Mouse (Mus musculus) G1E-ER4 (cell line): Measurements from ENCODE around the gene Gck. TPM values are rescaled to one million over a fixed set of nuclear protein-coding genes. Genes with fewer than 3 reads are reported as not detected.

Experiments
- GATA1 ChIP-seq: IDR thresholded peaks from one replicate; pipeline ENCODE4 v1.8.0; 2012; ENCODE audit warnings: low read length, inconsistent platforms
- polyA plus RNA-seq: library from polyadenylated mRNA; stranded (reverse); fragments of >175 nt; gene quantifications from 2 replicates; pipeline ENCODE4 v1.2.3, GENCODE M21; 2012

Gck gene
- polyA plus RNA-seq, 1 experiment: not detected

DNA sequence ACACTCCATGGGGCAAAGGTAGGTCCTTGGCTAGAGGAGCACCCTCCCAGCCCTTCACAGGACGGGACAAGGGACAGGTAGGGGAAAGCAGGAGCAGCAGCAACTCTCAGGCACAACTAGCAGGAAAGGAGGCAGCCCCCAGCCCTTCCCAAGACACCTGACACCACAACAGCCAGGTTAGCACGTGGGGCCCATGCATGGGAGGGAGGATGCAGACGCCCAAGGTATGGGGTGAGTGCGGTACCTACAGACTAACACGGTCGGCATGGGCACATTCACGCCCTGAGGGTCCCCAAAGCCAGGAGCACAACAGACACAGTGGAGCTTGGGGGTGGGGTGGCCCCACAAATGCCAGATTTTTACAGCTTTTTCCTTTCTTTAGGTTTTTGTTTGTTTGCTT, 21.3 kb upstream of the Gck start:
- no peak for TF ChIP-seq GATA1

DNA sequence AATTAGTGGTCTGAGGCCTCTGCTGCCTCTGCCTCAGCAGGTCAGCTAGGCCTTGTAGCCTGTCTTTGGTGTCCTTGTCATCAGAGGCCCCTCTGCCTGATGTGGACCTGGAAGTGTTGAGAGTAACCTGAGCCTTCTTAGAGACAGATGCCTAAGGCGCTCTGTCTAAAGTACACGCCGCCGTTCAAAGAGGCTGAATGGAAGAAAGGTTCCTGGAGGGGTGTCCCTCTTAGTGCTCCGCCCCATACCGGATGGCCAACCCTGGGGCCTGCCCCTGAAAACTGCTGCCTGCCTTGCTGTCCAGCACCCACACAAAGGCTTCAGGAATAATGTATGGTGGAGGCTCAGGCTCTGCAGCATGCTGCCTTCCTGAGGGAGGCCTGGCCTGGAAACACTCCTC, 18.3 kb upstream of the Gck start:
- TF ChIP-seq GATA1: no peak

DNA sequence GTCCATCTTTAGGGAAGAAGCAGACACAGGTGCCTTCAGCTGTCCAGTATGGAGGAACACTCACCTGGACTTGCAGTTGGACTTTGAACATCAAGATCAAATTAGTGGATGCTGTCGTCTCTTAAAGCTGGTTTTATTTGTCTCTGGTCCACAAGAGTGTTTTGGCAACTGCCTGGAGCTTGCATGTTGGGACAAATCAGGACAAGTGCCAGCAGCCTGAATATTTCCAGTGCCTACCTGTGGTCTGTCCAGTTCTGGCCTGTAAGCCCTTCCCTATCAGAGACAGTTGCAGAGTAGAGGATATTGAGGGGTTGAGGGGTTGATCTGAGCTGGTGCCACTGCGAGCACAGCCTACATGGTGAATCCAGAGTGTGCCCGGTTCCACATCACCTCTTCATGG, 16.9 kb upstream of the Gck start:
- TF ChIP-seq GATA1: no peak

DNA sequence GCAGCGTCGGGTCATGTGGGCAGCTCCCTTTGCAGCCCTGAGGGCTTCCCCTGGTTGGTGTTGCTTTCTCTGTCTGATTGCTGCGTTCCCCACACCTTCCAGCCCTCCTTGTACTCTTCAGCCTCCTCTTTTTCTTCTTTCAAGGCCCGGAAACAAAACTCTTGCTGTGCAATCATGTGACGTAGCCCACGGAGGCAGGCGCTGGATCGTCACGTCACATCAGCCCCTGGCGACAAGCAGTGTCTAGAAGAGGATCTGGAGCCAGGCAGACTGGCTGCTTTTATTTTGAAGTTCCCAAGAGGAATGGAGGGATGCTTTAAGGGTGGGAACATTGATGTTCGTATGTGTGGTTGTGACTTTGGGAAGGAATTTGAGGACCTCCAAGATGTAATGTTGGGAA, 16.0 kb upstream of the Gck start:
- TF ChIP-seq GATA1: no peak

DNA sequence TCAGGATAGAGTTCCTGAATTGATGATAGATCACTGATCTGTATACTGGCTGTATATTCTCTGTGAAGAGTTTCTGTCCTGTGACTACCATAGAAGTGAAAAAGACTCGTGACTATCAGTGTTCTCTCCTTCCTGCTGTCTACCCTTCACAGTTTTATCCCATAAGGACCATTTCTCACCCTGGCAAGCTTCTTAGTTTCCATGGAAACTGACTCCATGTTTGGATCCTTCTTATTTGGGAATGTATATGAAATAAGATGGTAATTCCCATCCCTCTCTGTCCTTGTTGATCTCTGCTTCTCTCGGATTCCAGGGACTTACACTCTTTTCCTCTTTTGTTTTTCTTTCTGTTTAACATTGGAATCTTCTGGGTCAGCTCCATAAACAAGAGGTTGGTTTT, 10.2 kb upstream of the Gck start:
- no peak for TF ChIP-seq GATA1

DNA sequence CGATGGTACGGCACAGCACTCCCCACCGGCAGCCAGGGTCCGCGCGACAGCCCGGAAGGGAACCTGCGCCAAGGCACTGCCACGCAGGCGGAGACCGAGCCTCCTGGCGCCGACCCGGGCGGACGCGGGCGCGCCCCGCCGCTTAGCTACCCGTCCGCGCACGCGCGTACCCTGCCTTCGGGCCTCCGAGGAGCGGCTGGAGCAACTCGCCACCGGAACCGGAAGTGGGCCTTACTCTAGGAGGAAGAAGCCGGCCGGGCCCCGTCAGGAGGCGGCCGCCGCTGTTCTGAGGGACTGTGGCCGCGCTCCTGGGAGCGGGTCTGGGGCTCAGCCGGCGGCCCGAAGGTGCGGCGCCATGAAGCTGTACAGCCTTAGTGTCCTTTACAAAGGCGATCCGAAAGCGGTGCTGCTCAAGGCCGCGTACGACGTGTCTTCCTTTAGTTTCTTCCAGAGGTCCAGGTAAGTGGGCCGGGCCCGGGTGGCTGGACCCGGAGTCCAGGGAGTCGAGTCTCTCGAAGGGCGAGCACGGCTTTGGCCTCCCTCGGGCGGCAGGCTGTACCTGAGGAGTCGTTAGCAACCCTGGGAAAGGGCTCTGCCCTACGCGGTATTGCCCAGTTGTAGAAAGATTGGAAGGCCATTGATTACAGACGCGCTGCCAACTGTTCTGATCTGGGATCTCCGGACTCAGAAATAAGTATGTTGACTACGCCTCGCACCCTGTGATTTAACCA, 5.8 kb upstream of the Gck start, which contains the start of gene Ykt6:
Gene Ykt6, plus strand, starts transcription at position 148 of the 731 bp plus-strand sequence.
- no peak for TF ChIP-seq GATA1

GRCm38 (mm10) chr11:5954965-5955504, 5.2 kb upstream of the Gck start:
- no peak for TF ChIP-seq GATA1

- TF ChIP-seq GATA1: no peak
Observed at GRCm38 (mm10) chr11:5954435-5954834, 4.6 kb upstream of the Gck start.

DNA sequence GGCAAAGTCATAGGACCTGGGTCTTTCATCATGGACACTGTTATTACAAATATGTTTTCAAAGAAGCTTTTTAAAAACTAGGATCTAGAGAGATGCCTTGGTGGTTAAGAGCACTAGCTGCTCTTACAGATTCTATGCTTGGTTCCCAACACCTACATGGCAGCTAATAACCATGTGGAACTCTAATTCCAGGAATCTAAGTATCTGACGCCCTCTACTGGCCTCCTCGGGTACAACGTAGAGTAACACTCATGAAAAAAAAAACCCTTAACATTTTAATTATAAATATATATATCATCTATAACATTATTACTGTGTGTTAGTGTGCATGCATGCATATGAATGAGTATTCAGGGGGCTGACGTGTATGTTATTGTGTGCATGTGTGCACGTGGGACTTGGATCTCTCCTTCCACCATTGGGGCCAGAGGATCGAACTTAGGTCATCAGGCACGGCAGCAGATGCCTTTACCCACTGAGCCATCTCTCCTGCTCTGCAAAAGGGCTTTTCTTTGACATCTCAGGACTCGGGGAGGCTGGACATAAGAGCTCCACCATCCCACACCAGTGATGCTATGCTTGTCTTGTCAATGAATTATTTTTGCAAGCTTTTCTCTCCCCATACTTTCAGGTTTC, 3.4 kb upstream of the Gck start:
- no peak for TF ChIP-seq GATA1

DNA sequence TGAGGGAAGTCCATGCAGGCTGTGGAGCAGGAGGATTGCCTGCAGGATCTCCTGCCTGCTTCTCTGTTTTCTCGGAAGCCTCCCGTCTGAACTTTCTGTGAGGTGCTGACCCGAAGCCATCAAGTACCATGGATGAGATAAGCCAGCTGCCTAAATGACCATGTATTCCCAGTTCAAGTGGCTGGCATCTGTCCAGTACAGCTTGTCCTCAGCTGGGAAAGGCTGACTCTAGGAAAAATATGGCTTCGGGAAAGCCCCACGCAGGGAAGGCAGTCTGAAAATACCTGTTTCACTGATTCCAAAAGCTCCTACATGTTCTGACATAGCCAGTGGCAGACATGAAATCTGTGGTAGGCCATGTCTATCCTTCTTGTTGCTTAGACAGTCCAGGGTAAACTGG, 2.6 kb upstream of the Gck start:
- TF ChIP-seq GATA1: no peak

DNA sequence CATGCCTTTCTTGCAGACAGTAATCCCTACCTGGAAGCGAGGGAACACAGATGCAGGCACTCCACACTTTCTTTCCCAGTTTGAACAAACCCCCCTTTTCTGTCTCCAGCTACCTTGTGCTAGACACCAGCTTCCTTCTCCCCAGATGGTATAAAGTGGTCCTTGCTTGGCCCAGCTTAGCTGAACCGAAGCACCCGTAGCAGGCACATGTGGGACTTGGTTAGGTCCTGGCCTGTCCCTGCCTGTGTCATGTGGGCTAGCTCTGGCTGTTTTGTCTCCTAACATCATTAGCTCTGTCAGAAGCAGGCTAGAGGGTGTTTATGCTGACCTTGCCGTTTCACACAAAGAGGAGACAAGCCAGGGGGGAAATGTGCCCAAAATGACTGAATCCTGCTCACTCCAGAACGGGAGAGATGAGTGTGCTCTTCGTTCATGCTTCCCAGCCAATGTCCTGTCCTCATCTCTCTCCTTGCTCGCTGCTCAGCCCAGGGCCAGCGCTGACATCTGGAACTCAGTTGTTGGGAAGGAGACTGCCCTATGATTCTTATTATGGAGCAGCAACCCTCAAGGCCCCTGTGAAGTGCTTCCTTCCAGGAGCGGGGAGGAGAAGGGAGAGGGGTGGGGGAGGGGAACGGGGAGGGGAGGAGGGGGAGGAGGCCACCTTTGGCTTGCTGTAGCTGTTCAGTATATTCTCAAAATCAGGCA, 1.2 kb downstream of the Gck start:
- TF ChIP-seq GATA1: no peak

DNA sequence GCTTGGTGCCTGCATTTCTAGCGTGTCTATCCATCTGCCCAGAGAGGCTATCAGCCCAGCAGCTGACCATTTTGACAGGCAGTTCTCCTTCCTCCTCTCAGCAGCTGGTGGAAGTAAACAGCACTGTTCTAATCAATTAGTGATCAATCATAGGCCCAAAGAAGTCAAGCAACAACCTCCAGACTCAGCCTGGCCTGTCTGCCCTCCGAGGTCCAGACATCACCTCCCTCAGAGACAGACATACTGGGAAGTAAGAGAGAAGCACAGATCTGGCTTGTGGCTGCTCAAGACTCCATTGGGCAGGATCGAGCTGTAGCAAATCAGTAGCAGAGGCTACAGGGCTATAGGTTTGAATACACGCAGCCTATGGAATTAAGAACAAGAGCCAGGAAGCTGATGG, 2.1 kb downstream of the Gck start:
- TF ChIP-seq GATA1: no peak

DNA sequence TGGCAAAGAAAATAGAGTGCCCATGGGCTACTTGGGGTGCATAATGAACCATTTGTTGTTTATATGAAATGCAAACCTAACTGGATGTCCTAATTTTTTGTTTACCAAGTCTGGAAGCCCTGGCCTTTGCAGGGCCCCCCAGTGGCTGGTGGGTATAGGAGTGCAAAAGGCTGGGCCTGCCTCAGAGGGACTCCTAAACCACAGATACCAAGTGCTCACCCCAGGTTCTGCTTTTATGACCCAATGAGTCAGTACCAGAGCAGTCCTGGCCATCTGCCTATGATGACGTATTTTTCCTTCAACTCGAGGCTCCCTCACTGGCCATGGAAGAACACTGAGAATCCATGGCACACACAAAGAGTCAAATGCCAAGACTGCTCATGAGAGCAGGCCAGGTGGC, 4.8 kb downstream of the Gck start:
- no peak for TF ChIP-seq GATA1

- TF ChIP-seq GATA1: no peak
Observed at GRCm38 (mm10) chr11:5942966-5943365, 6.9 kb downstream of the Gck start.

GRCm38 (mm10) chr11:5930578-5930977, 19.3 kb downstream of the Gck start:
- TF ChIP-seq GATA1: no peak

DNA sequence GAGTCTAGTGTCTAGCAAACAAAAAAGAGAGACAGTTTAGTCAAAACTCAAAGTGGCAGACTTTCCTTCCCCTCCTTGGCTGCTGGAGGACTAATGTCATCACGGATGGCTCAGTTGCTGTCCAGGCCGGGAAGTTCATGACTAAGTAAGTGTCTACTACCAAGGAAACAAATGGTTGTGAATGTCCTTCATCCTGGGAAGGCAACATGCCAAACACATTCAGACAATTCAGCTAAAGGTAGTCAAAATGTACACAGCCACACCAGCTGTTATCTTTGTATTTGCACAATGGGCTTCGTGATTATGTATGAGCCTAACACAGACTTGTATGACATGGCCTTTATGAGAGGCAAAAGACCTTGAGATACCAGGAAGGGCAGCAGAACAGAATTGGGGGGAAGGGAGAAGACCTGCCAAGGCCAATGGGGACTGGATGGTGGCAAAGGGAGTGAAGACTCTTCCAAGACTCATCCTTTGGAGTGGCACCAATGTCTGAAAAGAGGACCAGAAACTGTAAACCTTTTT, 23.1 kb downstream of the Gck start:
- TF ChIP-seq GATA1: no peak
